Mouse (Mus musculus): ENCODE results near the gene Arhgef38.

The Arhgef38 gene

DNA sequence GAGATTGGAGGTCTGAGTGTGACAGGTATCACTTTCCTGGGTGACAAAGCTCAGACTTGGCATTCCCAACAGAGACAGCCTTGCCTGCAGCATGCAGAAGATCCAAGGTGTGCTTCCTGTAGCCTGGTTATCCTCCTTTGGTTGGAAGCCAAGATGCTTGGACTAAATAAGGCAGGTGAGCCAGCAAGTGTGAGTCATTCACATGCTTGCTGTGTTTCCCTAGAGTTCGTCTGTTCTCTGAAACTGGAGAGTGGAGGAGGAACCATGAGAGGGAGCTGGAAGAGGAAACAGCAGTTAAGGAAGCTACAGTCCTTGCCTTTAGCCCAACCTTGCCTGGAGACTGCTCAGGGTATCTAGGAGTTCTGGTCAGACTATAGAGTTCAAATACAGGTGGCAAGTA is 69.6 kb downstream of the Arhgef38 start:
- no peak for DNase-seq (ENCODE audit: low spot score in 2 of 2)

DNA sequence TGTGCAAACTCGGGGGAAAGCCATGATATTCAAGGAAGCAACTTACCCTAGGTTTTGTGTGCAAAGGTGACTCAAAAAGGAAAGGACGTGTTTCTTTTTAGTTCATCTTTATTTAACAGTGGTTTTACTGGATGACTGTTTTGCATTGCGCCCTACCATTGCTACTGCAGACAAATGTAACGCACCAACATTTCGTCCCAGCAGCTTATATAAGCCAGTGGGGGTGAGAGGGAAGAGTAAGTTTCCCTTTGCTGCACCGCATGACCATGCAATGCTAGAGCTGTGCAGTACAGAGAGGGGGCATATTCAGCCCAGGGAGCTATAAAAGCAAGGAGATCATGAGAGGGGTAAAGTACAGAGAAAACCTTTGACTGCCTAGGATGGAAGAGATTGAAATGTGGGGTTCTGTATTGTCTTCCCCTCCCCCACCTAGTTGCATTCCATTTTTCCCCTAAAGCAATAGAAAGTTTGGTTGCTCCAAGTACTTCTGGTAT is 70.8 kb downstream of the Arhgef38 start:
- no peak for DNase-seq (ENCODE audit: low spot score in 2 of 2)

GRCm38 (mm10) chr3:133163174-133163573 is 71.6 kb downstream of the Arhgef38 start:
- DNase-seq (ENCODE audit: low spot score in 2 of 2), result no peak

DNA sequence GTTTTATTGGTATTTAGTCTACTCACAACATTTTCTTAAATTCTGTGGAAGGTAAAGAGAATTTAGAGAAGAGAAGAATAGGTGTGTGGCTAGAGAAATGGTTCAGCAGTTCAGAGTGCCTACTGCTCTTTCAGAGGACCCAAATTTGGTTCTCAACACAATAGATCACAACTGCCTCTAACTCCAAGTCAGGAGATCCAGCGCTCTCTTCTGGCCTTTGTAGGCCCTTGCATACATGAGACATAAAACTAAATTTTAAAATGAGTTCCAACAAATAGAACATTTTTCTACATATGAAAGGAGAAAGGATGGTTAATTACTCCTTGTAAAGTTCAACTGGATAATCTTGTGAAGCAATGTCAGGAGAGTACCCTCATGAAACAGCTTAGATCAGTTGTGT is 73.3 kb downstream of the Arhgef38 start:
- no peak for DNase-seq (ENCODE audit: low spot score in 2 of 2)

DNA sequence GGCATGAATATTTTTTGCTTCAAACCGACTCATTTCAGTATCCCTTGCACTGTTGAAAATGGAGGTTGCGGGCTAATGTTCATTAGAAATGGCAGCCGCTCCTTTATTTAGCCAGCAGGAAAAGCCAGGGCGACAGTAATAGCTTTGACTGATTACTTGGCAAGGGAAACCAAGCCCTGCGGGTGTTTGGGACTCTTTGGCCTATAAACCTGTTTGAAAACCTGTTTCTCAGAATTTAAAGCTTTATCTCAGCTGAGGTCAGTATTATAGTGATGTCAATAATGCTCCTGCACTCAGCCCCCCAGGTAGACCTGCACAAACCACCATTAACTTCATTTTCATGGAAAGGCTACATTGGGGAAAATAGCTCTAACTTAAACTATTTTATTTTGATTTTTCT is 76.5 kb downstream of the Arhgef38 start:
- no peak for DNase-seq (ENCODE audit: low spot score in 2 of 2)

DNA sequence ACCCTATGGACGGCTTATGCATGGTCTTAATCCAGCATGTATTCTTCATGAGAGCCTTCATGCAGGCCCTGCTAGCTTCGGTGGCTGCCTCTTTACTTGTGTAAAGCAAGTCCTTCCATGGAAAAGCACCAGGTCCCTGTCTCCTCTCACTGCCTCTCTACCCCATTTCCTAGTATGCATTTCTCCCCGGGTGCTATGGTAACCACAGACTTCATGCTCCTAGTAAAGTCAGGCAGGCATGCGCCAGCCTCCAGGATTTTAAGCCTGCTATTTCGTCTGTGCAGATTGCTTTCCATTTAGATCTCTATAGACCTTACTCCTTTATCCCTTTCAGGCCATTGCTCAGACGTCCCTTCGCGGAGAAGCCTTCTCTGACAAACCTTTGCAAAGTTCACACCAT is 80.1 kb downstream of the Arhgef38 start:
- DNase-seq (ENCODE audit: low spot score in 2 of 2), result no peak

- no peak for DNase-seq (ENCODE audit: low spot score in 2 of 2)
These were observed 81.1 kb downstream of the Arhgef38 start for GRCm38 (mm10) chr3:133153629-133154028.

GRCm38 (mm10) chr3:133152831-133153230 is 81.9 kb downstream of the Arhgef38 start:
- no peak for DNase-seq (ENCODE audit: low spot score in 2 of 2)

DNA sequence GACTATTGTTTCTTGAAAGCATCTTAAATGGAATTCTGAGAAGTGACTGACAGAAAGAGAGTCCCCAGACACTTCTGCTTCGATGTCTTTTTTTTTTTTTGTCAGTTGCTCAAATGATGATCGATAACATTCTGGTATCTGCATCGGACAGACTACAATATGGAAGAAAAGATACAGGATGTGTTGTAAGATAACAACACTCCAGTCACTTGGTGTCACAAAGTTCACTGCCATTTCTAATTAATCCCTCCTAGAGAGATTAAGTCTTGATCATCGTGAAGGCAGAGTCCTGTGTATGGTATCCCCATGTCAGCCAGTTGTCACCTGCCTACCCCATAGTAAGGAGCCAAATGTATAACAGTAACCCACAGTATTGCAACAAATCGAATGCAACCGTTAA is 83.1 kb downstream of the Arhgef38 start:
- no peak for DNase-seq (ENCODE audit: low spot score in 2 of 2)

GRCm38 (mm10) chr3:133144511-133145147 is 90.1 kb downstream of the Arhgef38 start:
- DNase-seq (ENCODE audit: low spot score in 2 of 2), result no peak

DNA sequence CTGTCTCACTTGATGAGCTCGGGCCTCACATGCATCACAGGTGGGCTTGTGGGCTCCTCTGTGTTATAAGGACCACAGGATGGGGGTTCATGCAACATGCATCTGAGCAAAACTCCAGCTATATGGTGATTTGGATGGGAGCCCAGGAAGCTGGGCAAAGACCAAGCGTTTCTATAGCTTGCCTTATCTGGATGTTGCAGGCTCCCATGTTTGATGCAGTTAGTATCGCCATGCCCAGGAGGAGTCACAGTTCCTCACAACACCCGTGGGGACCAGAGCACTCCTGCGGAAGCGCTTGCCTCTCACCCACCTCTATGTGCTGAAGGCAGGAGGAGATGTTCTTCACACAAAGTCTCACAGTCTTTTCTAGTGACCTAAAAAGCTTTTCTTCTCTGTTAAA is 92.9 kb downstream of the Arhgef38 start:
- DNase-seq (ENCODE audit: low spot score in 2 of 2), result no peak

DNA sequence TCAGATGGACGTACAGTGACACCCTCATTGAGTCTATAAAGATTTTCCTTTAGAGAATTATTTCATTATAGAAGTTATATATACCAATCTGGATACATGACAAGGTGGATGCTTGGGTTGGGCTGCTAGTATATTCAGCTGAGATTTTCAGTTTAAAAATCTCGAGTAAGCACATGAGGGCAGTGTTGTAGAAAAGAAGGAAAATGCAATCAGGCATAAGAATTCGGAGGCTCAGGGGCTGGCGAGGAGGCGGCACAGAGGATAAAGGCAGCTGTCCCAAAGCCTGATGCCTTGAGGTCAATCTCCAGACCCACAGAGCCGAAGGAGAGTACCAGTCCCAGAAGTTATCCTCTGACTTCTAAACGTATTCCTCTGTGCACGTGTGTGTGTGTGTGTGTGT is 102.1 kb downstream of the Arhgef38 start:
- DNase-seq (ENCODE audit: low spot score in 2 of 2), result no peak

DNA sequence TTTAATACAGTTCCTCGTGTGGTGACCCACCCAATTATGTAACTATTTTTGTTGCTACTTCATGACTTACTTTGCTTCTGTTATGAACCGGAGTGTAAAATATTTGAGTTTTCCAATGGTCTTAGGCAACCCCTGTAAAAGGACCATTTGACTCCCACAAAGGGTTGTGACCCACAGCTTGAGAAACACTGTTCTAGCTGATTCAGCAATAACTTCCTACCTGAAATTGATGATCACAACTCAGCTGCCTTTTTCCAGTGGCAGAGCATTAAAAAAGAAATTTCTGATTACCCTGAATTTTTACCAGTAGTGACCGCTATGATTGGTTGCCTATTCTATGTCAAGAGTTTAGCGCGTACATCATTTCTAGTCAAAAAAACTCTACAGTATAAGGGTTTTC is 103.4 kb downstream of the Arhgef38 start:
- DNase-seq (ENCODE audit: low spot score in 2 of 2), result no peak

DNA sequence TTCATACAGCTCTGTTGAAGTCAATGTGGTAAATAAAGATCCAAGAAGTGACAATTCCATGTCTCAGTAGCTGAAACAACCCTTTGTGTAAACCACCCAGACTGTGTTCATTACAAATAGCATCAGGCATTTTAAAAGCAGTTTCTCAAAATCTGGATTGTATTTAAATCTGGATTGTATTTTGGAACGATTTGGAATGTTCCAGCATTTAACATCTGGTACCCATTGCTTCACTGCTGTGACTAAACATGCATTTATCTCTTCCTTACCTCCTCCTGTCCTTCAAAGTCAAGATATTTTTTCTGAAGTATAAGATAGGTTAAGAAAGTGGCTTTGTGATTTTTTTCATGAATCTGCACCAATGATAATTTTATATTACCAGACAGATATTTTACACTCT is 121.5 kb downstream of the Arhgef38 start:
- DNase-seq (ENCODE audit: low spot score in 2 of 2), result no peak

GRCm38 (mm10) chr3:133111741-133112140 is 123.0 kb downstream of the Arhgef38 start:
- DNase-seq (ENCODE audit: low spot score in 2 of 2), result no peak

- DNase-seq (ENCODE audit: low spot score in 2 of 2), result no peak
These were observed 124.9 kb downstream of the Arhgef38 start for GRCm38 (mm10) chr3:133109844-133110243.

DNA sequence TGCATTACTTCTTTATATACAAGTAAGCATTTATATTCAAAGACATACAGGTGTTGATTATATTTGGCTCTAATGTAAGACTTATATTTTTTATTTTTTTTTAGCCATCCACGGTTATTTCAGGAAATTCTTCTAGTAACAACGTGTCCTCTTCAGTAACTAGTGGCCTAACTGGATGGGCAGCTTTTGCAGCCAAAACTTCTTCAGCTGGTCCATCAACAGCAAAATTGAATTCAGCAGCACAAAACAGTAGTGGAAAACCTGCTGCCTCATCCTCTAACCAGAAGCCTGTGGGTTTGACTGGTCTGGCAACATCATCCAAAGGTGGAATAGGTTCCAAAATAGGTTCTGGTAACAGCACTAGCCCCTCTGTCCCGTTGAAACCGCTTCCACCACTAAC is 126.0 kb downstream of the Arhgef38 start:
- DNase-seq (ENCODE audit: low spot score in 2 of 2), result no peak

GRCm38 (mm10) chr3:133104436-133104835 is 130.3 kb downstream of the Arhgef38 start:
- DNase-seq (ENCODE audit: low spot score in 2 of 2), result no peak

GRCm38 (mm10) chr3:133103768-133104167 is 131.0 kb downstream of the Arhgef38 start:
- DNase-seq (ENCODE audit: low spot score in 2 of 2), result no peak

DNA sequence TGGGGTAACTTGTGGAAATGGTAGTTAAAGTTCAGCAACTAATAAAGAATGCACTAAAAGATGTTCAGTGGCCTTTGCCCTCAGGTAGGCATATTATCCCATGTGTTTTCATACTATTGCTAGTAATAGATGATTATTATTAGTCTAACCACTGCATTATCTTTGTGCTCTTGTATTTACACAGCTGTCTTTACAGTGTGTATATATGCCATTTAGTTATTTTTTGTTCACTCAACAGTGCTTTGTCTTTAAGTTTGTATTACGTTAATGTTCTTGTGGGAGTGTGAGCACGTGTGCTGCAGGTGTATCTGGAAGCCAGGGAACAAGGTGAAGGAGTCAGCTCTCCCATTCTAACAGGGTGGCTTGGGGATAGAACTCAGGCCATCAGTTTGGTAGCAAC is 135.8 kb downstream of the Arhgef38 start:
- no peak for DNase-seq (ENCODE audit: low spot score in 2 of 2)

DNA sequence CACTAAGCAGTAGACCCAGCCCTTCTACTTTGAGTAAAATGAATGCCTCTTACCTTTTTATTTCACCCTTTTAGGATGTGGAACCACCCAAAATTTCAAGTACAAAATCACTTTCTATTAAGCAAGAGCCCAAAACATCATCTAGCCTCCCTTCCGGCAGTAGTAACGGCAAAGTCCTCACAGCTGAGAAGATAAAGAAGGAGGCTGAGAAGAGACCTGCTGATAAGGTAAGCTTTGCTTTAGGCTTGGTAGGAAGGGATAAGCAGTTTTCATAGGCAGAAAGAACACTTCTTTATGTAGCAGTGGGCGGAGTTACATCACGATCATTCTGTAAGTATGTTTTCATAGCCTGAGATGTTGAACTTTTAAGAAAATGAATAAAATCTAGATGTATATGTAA is 136.4 kb downstream of the Arhgef38 start:
- no peak for DNase-seq (ENCODE audit: low spot score in 2 of 2)

DNA sequence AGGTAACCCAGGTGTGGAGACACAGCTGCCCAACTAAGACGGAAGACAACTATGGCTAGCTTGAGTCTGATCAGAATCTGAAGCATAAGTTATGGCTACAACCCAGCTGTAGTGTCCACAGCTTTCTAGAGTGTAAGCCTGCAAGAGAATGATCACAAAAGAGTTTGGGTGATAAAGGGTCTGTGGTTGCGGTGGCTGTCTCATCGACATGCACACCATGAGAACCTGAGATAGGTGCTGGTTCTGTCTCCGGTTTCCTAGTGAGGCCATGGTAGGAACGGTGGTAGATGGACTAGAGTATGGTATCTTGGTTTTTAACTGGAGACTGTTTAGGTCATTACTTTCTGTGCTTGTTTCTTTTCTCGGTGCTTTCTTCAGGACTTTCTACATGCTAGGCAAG is 136.8 kb downstream of the Arhgef38 start:
- no peak for DNase-seq (ENCODE audit: low spot score in 2 of 2)

- no peak for DNase-seq (ENCODE audit: low spot score in 2 of 2)
These were observed 140.4 kb downstream of the Arhgef38 start for GRCm38 (mm10) chr3:133094305-133094704.

DNA sequence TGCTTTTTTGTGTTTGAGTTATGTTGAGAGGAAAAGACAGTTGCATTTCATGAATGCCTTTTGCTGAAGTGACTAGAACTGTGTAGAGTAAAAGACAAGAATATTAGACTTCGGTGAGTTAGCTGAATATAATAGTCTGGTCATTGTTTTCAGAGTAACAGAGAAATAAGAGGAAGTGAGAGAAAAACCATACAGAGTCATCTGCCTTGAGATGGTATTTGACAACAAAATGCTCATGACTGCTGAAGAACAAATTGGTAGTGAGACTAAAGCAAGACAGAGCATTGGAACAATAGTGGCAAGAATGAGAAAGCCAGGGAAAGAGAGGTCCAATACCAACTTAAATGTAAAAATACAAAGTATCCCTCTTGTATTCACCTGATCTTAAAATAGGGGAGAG is 141.8 kb downstream of the Arhgef38 start:
- no peak for DNase-seq (ENCODE audit: low spot score in 2 of 2)
